Mouse (Mus musculus) mature B cell (primary cell): ENCODE results near the gene Misp.

ENCODE experiments used
- in situ Hi-C: fragments of 300-500 bp; cut with MboI; formaldehyde crosslinking; loops from 2 replicates; pipeline ENCODE4 v1.14.3; 2019

The Misp gene

DNA sequence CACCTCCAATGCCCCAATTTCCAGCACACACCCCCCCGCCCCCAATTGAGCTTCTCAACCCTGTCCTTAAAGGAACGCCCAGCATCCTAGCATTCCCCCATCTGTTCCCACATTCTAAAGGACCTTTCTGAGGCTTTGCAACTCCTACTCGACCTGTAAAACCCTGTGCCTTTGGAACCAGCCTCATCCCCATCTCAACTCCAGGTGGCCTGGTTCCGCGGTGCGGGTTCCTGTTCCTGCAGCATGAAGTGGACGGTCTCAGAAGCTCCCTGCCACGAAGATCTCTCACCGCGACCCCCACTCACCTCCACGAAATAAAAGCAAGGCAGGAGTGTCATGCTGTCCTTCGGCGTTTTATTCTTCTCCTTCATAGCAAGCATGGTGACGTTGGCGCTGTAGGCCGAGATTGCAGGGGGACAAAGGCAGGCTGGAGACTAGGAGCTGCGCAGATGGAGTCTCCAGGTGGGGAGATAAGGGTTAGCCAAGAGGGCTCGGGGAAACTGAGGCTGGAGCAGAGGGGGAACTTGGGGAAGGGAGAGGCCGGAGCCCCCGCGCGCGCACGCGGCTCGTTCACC is 53.0 kb downstream of the Misp start:
- in situ Hi-C loops, result no loop called here

- in situ Hi-C loops, result no loop called here
Measured at GRCm38 (mm10) chr10:79874290-79874862, 53.6 kb downstream of the Misp start, which contains the start of the genes Prtn3 and Plppr3. TSS of gene Prtn3 (plus strand) at chr10:79874476. TSS of gene Plppr3 (minus strand) at chr10:79874634.

DNA sequence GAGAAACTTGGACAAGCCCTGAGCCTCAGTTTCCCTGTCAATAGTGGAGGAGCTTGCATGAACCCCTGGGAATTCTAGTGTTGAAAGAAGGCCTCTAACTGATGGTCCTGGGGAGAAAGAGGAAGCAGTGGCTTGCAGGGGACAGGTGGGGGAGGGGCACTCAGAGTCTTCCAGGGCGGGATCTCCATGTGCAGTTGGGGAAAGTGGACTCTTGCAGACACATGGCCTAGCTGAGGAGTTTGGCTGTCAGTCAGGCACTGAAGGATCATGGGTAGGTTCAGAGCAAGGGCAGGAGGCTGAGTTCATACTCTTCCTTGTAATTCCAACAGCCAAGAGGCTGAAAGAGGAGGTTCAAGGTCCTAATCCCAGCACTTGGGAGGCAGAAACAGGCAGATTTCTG is 56.4 kb downstream of the Misp start:
- in situ Hi-C loops, result no loop called here

- in situ Hi-C loops, result no loop called here
Measured at GRCm38 (mm10) chr10:79877757-79878156, 57.0 kb downstream of the Misp start.

DNA sequence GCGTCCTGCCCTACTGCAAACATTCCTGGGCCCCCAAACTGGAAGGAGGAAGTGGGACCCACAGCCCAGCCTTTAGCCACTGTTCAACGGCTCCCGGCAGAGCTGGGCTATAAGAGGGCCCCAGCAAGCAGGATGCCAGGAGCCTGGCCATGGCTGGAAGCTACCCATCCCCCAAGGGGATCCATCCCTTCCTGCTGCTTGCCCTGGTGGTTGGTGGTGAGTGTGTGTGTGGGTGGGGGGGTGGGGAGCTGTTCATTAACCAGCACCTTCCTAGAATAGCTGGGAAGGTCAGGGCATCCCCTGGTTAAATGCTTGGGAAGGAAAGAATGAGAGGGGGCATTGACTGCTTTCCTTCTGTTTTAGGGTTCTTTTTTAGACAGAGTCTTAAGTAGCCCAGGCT is 58.7 kb downstream of the Misp start:
- in situ Hi-C loops, result no loop called here
